Mouse (Mus musculus) intestine, embryonic 14.5 days (tissue): Measurements from ENCODE around the gene Mn1. TPM values are rescaled to one million over a fixed set of nuclear protein-coding genes. Genes with fewer than 3 reads are reported as not detected.
A peak's percentile ranks its signal among the peaks of the same experiment; 100 is the strongest.

ENCODE experiments used
- ATAC-seq: fragments of 200-750 bp; cut with Nextera tagmentation; replicated peaks from 2 replicates; pipeline ENCODE4 v1.8.0; 2017; ENCODE audit warnings: low read depth, moderate number of reproducible peaks, moderate TSS enrichment, moderate library complexity; ENCODE audit not compliant: low FRiP score, low TSS enrichment
- DNase-seq: peaks from one replicate; pipeline ENCODE4 v3.0.0-alpha.2; 2018; ENCODE audit warnings: low spot score
- H3K27ac ChIP-seq: fragments of 300-500 bp; sonication (generic); 2 replicates; pipeline ENCODE4 v1.5.1; 2014; ENCODE audit warnings: low read depth, mild to moderate bottlenecking, control low read depth
- H3K27me3 ChIP-seq: fragments of 300-500 bp; sonication (generic); replicated peaks from 2 replicates; pipeline ENCODE4 v1.6.1; 2014; ENCODE audit warnings: low read length, control low read depth; ENCODE audit not compliant: control insufficient read depth, insufficient read depth
- H3K36me3 ChIP-seq: fragments of 300-500 bp; sonication (generic); 2 replicates; pipeline ENCODE4 v1.6.1; 2014; ENCODE audit warnings: low read length, control low read depth; ENCODE audit not compliant: control insufficient read depth, insufficient read depth
- H3K4me1 ChIP-seq: fragments of 300-500 bp; sonication (generic); replicated peaks from 2 replicates; pipeline ENCODE4 v1.6.1; 2014; ENCODE audit warnings: low read length, control low read depth, mixed read lengths; ENCODE audit not compliant: control insufficient read depth, insufficient read depth
- H3K4me2 ChIP-seq: fragments of 300-500 bp; sonication (generic); 2 replicates; pipeline ENCODE4 v1.6.1; 2014; ENCODE audit warnings: low read length
- H3K4me3 ChIP-seq: fragments of 300-500 bp; sonication (generic); 2 replicates; pipeline ENCODE4 v1.5.1; 2014; ENCODE audit warnings: low read depth, low read length, control low read depth, mixed read lengths
- H3K9ac ChIP-seq: fragments of 300-500 bp; sonication (generic); 2 replicates; pipeline ENCODE4 v1.6.1; 2014; ENCODE audit warnings: mild to moderate bottlenecking, low read length
- H3K9me3 ChIP-seq: fragments of 300-500 bp; sonication (generic); 2 replicates; pipeline ENCODE4 v1.6.1; 2016; ENCODE audit warnings: low read length, control low read depth; ENCODE audit not compliant: control insufficient read depth
- WGBS: fragments of 180-500 bp; shearing (Covaris S2); extraction: QIAGEN DNeasy Blood & Tissue Kit; methylation state at CpG from one replicate; pipeline ENCODE4 v1.1.7; 2014; 5-methylcytosine and 5-hydroxymethylcytosine counted together
- polyA plus RNA-seq: library from polyadenylated mRNA; unstranded; fragments of >200 nt; fragmentation: Nextera tagmentation; extraction: Ambion mirVana; gene quantifications from 2 replicates; pipeline ENCODE4 v1.2.1, GENCODE M21; 2014

Mn1 gene
- polyA plus RNA-seq, 1 experiment from 2014 or later, result 10.9 TPM

- WGBS, result 86% methylated on average over 6 of the region's 6 CpGs
Measured at GRCm38 (mm10) chr5:111391485-111391884, 25.7 kb upstream of the Mn1 start.

GRCm38 (mm10) chr5:111393346-111394197, 23.6 kb upstream of the Mn1 start:
- peak; percentile 92 for DNase-seq
- peak overlapping the region; percentile 45 for H3K4me2 ChIP-seq
- WGBS, result 20% methylated on average over 17 of the region's 17 CpGs
- H3K4me1 ChIP-seq, result peaks cover 44% of the 10 kb centered on the region
- peak; percentile 75 for ATAC-seq
- H3K36me3 ChIP-seq, result no peaks in the 10 kb centered on the region; the same call in 1 of the 2 replicates
- H3K27ac ChIP-seq, result 0 out of 2 replicates have a peak overlapping the region, but pooled peaks have one; percentile 22
- peak overlapping the region; percentile 13; the same call in 1 of the 2 replicates for H3K4me3 ChIP-seq
- H3K27me3 ChIP-seq, result no peaks in the 10 kb centered on the region
- H3K9ac ChIP-seq, result no peak overlapping the region
- H3K9me3 ChIP-seq, result no peaks in the 10 kb centered on the region

More at GRCm38 (mm10) chr5:111391485-111391884, 25.7 kb upstream of the Mn1 start:
- H3K4me1 ChIP-seq, result peaks cover 32% of the 10 kb centered on the region
- peaks cover 18% of the 10 kb centered on the region for H3K36me3 ChIP-seq
- H3K27ac ChIP-seq, result no peak overlapping the region
- H3K27me3 ChIP-seq, result no peaks in the 10 kb centered on the region
- H3K9me3 ChIP-seq, result no peaks in the 10 kb centered on the region
- ATAC-seq, result no peak
- no peak overlapping the region for H3K4me3 ChIP-seq
- no peak overlapping the region for H3K9ac ChIP-seq
- DNase-seq, result no peak
- H3K4me2 ChIP-seq, result no peak overlapping the region

GRCm38 (mm10) chr5:111394198-111395053, 22.7 kb upstream of the Mn1 start:
- Histone ChIP-seq H3K4me3 (peak overlapping the region; percentile 13; the same call in 1 of the 2 replicates), H3K9me3 (no peaks in the 10 kb centered on the region), H3K9ac (no peak overlapping the region), H3K27ac (no peak overlapping the region), H3K4me1 (peaks cover 44% of the 10 kb centered on the region), H3K4me2 (peak overlapping the region; percentile 45), H3K36me3 (no peaks in the 10 kb centered on the region), H3K27me3 (no peaks in the 10 kb centered on the region; the same call in 1 of the 2 replicates)
- ATAC-seq (peak; percentile 6; the same call in 1 of the 2 replicates), DNase-seq (no peak)
- WGBS, result 6% methylated on average over 15 of the region's 15 CpGs

- 53% methylated on average over 10 of the region's 10 CpGs for WGBS
Measured at GRCm38 (mm10) chr5:111395771-111396170, 21.4 kb upstream of the Mn1 start.

GRCm38 (mm10) chr5:111396199-111396598, 21.0 kb upstream of the Mn1 start:
- H3K27ac ChIP-seq, result no peak overlapping the region
- 68% methylated on average over 4 of the region's 4 CpGs for WGBS

More at GRCm38 (mm10) chr5:111395771-111396170, 21.4 kb upstream of the Mn1 start:
- DNase-seq, result no peak
- H3K4me3 ChIP-seq, result no peak overlapping the region
- H3K36me3 ChIP-seq, result no peaks in the 10 kb centered on the region
- H3K27me3 ChIP-seq, result no peaks in the 10 kb centered on the region; the same call in 1 of the 2 replicates
- H3K27ac ChIP-seq, result no peak overlapping the region
- H3K4me1 ChIP-seq, result peaks cover 44% of the 10 kb centered on the region
- no peak overlapping the region for H3K9ac ChIP-seq
- ATAC-seq, result no peak
- H3K4me2 ChIP-seq, result no peak overlapping the region
- H3K9me3 ChIP-seq, result no peaks in the 10 kb centered on the region

GRCm38 (mm10) chr5:111398471-111398870, 18.7 kb upstream of the Mn1 start:
- Histone ChIP-seq H3K36me3 (no peaks in the 10 kb centered on the region), H3K4me3 (no peak overlapping the region), H3K27ac (no peak overlapping the region), H3K4me2 (no peak overlapping the region), H3K4me1 (peaks cover 47% of the 10 kb centered on the region), H3K27me3 (no peaks in the 10 kb centered on the region; the same call in 1 of the 2 replicates), H3K9me3 (no peaks in the 10 kb centered on the region), H3K9ac (no peak overlapping the region)
- WGBS, result 62% methylated on average over 4 of the region's 4 CpGs
- DNase-seq (no peak), ATAC-seq (no peak)

More at GRCm38 (mm10) chr5:111396199-111396598, 21.0 kb upstream of the Mn1 start:
- no peak overlapping the region for H3K4me3 ChIP-seq
- H3K4me2 ChIP-seq, result no peak overlapping the region
- ATAC-seq (no peak), DNase-seq (no peak)
- H3K9ac ChIP-seq, result no peak overlapping the region
- H3K9me3 ChIP-seq, result no peaks in the 10 kb centered on the region
- H3K4me1 ChIP-seq, result peaks cover 44% of the 10 kb centered on the region
- no peaks in the 10 kb centered on the region; the same call in 1 of the 2 replicates for H3K27me3 ChIP-seq
- H3K36me3 ChIP-seq, result no peaks in the 10 kb centered on the region

GRCm38 (mm10) chr5:111399271-111399670, 17.9 kb upstream of the Mn1 start:
- H3K4me1 ChIP-seq, result peaks cover 39% of the 10 kb centered on the region
- H3K9me3 ChIP-seq, result no peaks in the 10 kb centered on the region
- no peak overlapping the region for H3K4me3 ChIP-seq
- no peak for ATAC-seq
- no peaks in the 10 kb centered on the region; the same call in 1 of the 2 replicates for H3K27me3 ChIP-seq
- DNase-seq, result no peak
- no peaks in the 10 kb centered on the region for H3K36me3 ChIP-seq
- H3K9ac ChIP-seq, result no peak overlapping the region
- WGBS, result 72% methylated on average over 4 of the region's 4 CpGs
- no peak overlapping the region for H3K4me2 ChIP-seq
- no peak overlapping the region for H3K27ac ChIP-seq

- H3K4me3 ChIP-seq, result no peak overlapping the region
- WGBS, result 63% methylated on average over 19 of the region's 19 CpGs
- H3K4me2 ChIP-seq, result no peak overlapping the region
- peaks cover 14% of the 10 kb centered on the region; the same call in 1 of the 2 replicates for H3K4me1 ChIP-seq
- no peak overlapping the region for H3K27ac ChIP-seq
- no peaks in the 10 kb centered on the region; the same call in 1 of the 2 replicates for H3K27me3 ChIP-seq
- H3K36me3 ChIP-seq, result no peaks in the 10 kb centered on the region
- DNase-seq (no peak), ATAC-seq (no peak)
- no peaks in the 10 kb centered on the region for H3K9me3 ChIP-seq
- H3K9ac ChIP-seq, result no peak overlapping the region
Measured at GRCm38 (mm10) chr5:111401879-111402650, 15.1 kb upstream of the Mn1 start.
